Mouse (Mus musculus) forebrain, postnatal 0 days (tissue): ENCODE measurements at regions not wholly inside any gene's neighbourhood (a gene's known extent, or its start where the extent isn't known, plus 50 kb on each side); places are given as distances from the start of the nearest gene placed in this dataset.
A peak's percentile ranks its signal among the peaks of the same experiment; 100 is the strongest.

ENCODE experiments used
- ATAC-seq: fragments of 200-750 bp; cut with Nextera tagmentation; 2 replicates; pipeline ENCODE4 v1.8.0; 2017; ENCODE audit warnings: mild to moderate bottlenecking, moderate library complexity
- DNase-seq: peaks from one replicate; pipeline ENCODE4 v3.0.0-alpha.2; 2015
- H3K27ac ChIP-seq: fragments of 300-500 bp; sonication (generic); 2 replicates; pipeline ENCODE4 v1.5.1; 2014; ENCODE audit warnings: low read depth, mild to moderate bottlenecking, antibody characterized with exemption, low read length, moderate library complexity, mixed read lengths
- H3K27me3 ChIP-seq: fragments of 300-500 bp; sonication (generic); 2 replicates; pipeline ENCODE4 v1.6.1; 2014; ENCODE audit warnings: mild to moderate bottlenecking, low read length, mixed read lengths; ENCODE audit not compliant: insufficient read depth
- H3K36me3 ChIP-seq: fragments of 300-500 bp; sonication (generic); 2 replicates; pipeline ENCODE4 v1.6.1; 2014; ENCODE audit warnings: mild to moderate bottlenecking, moderate library complexity; ENCODE audit not compliant: insufficient read depth
- H3K4me1 ChIP-seq: fragments of 300-500 bp; sonication (generic); 2 replicates; pipeline ENCODE4 v1.6.1; 2014; ENCODE audit warnings: antibody characterized with exemption; ENCODE audit not compliant: insufficient read depth
- H3K4me2 ChIP-seq: fragments of 300-500 bp; sonication (generic); 2 replicates; pipeline ENCODE4 v1.6.1; 2014; ENCODE audit warnings: low read depth, mild to moderate bottlenecking, moderate library complexity
- H3K4me3 ChIP-seq: fragments of 300-500 bp; sonication (generic); 2 replicates; pipeline ENCODE4 v1.5.1; 2014; ENCODE audit warnings: low read depth, low read length, mixed read lengths
- H3K9ac ChIP-seq: fragments of 300-500 bp; sonication (generic); 2 replicates; pipeline ENCODE4 v1.6.1; 2014; ENCODE audit warnings: mild to moderate bottlenecking
- H3K9me3 ChIP-seq: fragments of 300-500 bp; sonication (generic); 2 replicates; pipeline ENCODE4 v1.6.1; 2016; ENCODE audit warnings: low read length
- CTCF ChIP-seq: sonication (generic); IDR thresholded peaks from 2 replicates; pipeline ENCODE4 v1.5.1; 2016; ENCODE audit warnings: antibody characterized with exemption, control low read depth, low read depth
- WGBS: fragments of 180-500 bp; shearing (Covaris S2); extraction: QIAGEN DNeasy Blood & Tissue Kit; methylation state at CpG from one replicate; pipeline ENCODE4 v1.1.7; 2014; 5-methylcytosine and 5-hydroxymethylcytosine counted together

- Histone ChIP-seq H3K4me1 (no peaks in the 10 kb centered on the region), H3K27me3 (no peaks in the 10 kb centered on the region), H3K4me2 (no peak overlapping the region), H3K9ac (no peak overlapping the region), H3K4me3 (no peak overlapping the region), H3K36me3 (no peaks in the 10 kb centered on the region), H3K9me3 (no peaks in the 10 kb centered on the region), H3K27ac (no peak overlapping the region)
- no peak for TF ChIP-seq CTCF
- ATAC-seq (no peak; the same call in 1 of the 2 replicates), DNase-seq (no peak)
Measured at GRCm38 (mm10) chr15:69632306-69632705, 3131.6 kb upstream of the Lrrc6 start.

GRCm38 (mm10) chr15:69617998-69618397, 3117.3 kb upstream of the Lrrc6 start:
- ATAC-seq = no peak
- Histone ChIP-seq H3K9me3 (no peaks in the 10 kb centered on the region), H3K27me3 (no peaks in the 10 kb centered on the region), H3K36me3 (no peaks in the 10 kb centered on the region), H3K4me1 (no peaks in the 10 kb centered on the region), H3K9ac (no peak overlapping the region), H3K4me3 (no peak overlapping the region), H3K27ac (no peak overlapping the region), H3K4me2 (no peak overlapping the region)
- 88% methylated on average over 2 of the region's 2 CpGs for WGBS
- no peak for TF ChIP-seq CTCF
- DNase-seq = no peak

- H3K4me1 ChIP-seq = no peaks in the 10 kb centered on the region
- ATAC-seq (no peak), DNase-seq (no peak)
- H3K9me3 ChIP-seq = no peaks in the 10 kb centered on the region
- H3K9ac ChIP-seq = no peak overlapping the region
- H3K27ac ChIP-seq = no peak overlapping the region
- H3K27me3 ChIP-seq = no peaks in the 10 kb centered on the region
- H3K36me3 ChIP-seq = no peaks in the 10 kb centered on the region
- TF ChIP-seq CTCF = no peak
- 87% methylated on average over 3 of the region's 3 CpGs for WGBS
- no peak overlapping the region for H3K4me3 ChIP-seq
- H3K4me2 ChIP-seq = no peak overlapping the region
Measured at GRCm38 (mm10) chr15:69614048-69614447, 3113.3 kb upstream of the Lrrc6 start.

- Histone ChIP-seq H3K9ac (no peak overlapping the region), H3K27me3 (no peaks in the 10 kb centered on the region), H3K36me3 (no peaks in the 10 kb centered on the region), H3K27ac (no peak overlapping the region), H3K4me1 (no peaks in the 10 kb centered on the region), H3K4me3 (no peak overlapping the region), H3K9me3 (no peaks in the 10 kb centered on the region), H3K4me2 (no peak overlapping the region)
- ATAC-seq (no peak), DNase-seq (no peak)
- WGBS = 8% methylated on average over 4 of the region's 4 CpGs
- TF ChIP-seq CTCF = no peak
Measured at GRCm38 (mm10) chr15:69591219-69592006, 3090.7 kb upstream of the Lrrc6 start.

- Histone ChIP-seq H3K27me3 (no peaks in the 10 kb centered on the region), H3K4me2 (no peak overlapping the region), H3K36me3 (no peaks in the 10 kb centered on the region), H3K27ac (no peak overlapping the region), H3K4me1 (no peaks in the 10 kb centered on the region), H3K9ac (no peak overlapping the region), H3K4me3 (no peak overlapping the region), H3K9me3 (no peaks in the 10 kb centered on the region)
- DNase-seq = no peak
- WGBS = 21% methylated on average over 5 of the region's 5 CpGs
- ATAC-seq = no peak
- TF ChIP-seq CTCF = no peak
Measured at GRCm38 (mm10) chr15:69588084-69588483, 3087.4 kb upstream of the Lrrc6 start.

- TF ChIP-seq CTCF = no peak
- Histone ChIP-seq H3K4me3 (no peak overlapping the region), H3K36me3 (no peaks in the 10 kb centered on the region), H3K27me3 (no peaks in the 10 kb centered on the region), H3K9ac (no peak overlapping the region), H3K27ac (no peak overlapping the region), H3K9me3 (no peaks in the 10 kb centered on the region), H3K4me1 (0 out of 2 replicates have a peak, but pooled peaks cover 4% of the 10 kb centered on the region), H3K4me2 (no peak overlapping the region)
- WGBS = 44% methylated on average over 2 of the region's 2 CpGs
- DNase-seq (no peak), ATAC-seq (no peak)
Measured at GRCm38 (mm10) chr15:69576742-69577141, 3076.0 kb upstream of the Lrrc6 start.

GRCm38 (mm10) chr15:69575611-69576153, 3075.0 kb upstream of the Lrrc6 start:
- H3K27ac ChIP-seq = no peak overlapping the region
- 0 out of 2 replicates have a peak, but pooled peaks cover 4% of the 10 kb centered on the region for H3K4me1 ChIP-seq
- no peak overlapping the region for H3K4me2 ChIP-seq
- no peaks in the 10 kb centered on the region for H3K36me3 ChIP-seq
- DNase-seq = peak; percentile 58
- H3K9ac ChIP-seq = no peak overlapping the region
- no peaks in the 10 kb centered on the region for H3K27me3 ChIP-seq
- no peak overlapping the region for H3K4me3 ChIP-seq
- no peaks in the 10 kb centered on the region for H3K9me3 ChIP-seq
- WGBS = 8% methylated on average over 4 of the region's 4 CpGs
- TF ChIP-seq CTCF = peak; percentile 53
- peak; percentile 83 for ATAC-seq
